Mouse (Mus musculus) cerebellum, adult 11 months (tissue): ENCODE measurements around the gene Ndufs8.

ENCODE experiments used
- DNase-seq: peaks from one replicate; pipeline ENCODE4 v3.0.0; 2022

The Ndufs8 gene

DNA sequence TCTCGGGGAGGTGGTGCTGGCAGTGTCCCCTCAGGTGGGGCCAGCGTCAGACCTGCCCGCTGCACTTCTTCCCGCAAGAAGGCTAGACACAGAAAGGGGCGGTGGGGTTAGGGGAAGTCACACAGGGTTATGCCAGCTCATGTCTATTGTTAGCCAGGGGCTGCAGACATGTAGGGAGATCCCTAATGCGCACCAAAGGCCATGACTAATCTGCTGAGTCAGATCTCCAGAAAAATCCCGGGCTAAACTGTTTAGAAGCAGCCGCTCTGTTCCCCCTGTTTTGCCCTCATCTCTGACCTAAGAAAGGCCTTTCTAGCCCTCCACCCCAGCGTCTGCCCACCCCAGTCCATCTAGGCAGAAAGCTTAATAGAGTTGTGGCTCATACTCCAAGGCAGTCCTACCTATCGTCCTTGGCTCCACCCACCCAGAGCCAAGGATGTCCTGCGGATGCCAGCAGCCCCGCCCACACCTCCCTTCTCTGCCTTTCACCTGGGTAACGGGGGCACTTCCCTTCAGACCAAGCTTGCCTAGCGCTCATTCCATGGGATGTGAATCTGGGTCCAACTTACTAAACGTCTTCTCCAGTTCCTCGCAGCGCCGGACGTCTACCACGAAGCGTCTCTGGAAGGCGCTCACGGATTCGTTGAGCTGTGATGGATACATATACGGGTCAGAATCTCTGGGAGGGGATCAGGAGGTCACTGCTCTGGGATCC, 8.8 kb downstream of the Ndufs8 start:
- DNase-seq: no peak

DNA sequence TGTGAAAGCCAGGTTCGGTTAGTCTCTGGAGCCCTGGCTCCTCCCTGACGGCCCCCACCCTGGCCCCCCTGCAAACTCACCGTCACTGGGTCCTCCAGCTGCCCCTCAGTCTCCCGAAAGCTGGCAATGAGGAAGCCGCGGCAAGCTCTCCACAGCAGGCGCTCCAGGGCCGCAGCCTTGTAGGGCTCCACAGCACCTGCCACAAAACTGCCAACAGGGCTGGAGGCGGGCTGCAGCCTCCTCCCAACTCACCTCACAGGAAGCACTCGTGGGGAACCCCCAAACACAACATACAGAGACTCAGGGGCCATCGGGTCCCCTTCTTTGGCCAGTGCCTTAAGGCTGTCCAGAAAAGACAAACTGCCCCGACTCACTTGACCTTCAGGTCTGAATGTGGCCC, 9.6 kb downstream of the Ndufs8 start:
- no peak for DNase-seq

DNA sequence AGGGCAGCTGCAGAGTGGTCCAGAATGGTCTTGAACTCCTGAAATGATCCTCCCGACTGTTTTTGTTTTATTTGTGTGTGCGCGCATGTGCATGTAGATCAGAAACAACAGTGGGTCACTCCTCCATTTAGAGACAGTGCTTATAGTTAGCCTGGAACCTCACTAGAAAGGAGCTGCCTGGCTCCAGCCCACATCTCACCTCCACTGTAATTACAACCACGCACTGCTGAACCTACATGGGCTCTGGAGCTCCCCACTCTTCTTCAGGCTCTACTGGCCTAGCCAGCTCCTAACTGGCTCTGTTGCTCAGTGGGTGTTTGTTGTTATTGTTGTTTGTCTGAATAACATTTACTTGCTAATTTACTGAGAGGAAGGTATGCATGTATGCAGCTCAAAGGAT, 13.0 kb downstream of the Ndufs8 start:
- DNase-seq: no peak

DNA sequence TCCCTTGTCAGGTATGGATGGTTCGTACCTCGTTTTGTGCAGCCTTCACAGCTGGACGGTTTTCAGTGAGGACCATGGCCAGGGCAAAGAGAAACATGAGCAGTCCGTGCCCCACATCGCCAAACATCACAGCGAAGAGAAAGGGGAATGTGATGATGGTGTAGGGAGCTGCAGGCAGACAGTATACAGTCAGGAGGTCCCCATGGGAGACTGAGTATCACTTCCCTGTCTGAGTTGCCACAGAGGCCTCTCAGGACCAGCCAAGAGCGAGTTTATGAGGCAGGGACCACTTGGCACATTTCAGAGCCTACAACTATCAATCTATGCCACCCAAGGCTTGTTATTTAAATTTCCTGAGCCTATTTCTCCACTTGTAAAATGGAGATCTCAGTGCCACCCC, 13.6 kb downstream of the Ndufs8 start:
- no peak for DNase-seq

DNA sequence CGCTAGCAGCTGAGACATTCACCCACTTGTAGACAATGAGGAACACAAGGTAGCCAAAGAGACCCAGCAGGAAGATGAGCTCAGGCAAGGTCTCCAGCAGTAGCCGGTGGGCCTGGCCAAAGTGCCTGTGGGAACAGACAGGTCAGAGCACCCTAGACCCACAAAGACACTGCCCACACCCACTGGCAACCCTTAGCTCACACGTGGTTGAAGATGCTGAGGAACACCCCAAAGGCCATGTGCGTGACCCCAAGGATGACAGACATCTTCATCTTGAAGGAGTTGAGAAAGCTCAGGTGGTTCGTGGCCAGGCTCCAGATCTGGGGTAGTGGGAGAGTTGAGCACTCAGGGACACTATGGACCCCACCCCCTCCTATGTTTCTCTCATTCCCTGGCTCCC, 15.0 kb downstream of the Ndufs8 start:
- no peak for DNase-seq

DNA sequence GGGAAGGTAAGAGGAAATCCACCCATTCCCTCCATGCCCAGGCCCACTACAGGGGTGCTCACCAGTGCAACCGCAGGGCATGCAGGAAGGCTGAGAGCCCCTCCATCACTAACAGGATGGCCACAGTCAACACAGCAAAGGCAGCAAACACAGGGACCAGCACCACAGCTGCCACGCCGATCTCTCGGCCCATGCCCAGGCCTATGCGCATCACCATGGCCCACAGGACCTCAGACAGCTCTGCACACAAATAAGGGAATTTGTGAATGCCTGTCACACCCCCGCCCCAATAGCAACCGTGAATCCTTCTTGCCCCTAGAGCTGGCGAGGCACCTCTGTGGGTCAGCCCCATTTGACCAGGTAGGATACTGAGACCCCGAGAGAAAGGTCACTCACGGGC, 16.4 kb downstream of the Ndufs8 start:
- no peak for DNase-seq

DNA sequence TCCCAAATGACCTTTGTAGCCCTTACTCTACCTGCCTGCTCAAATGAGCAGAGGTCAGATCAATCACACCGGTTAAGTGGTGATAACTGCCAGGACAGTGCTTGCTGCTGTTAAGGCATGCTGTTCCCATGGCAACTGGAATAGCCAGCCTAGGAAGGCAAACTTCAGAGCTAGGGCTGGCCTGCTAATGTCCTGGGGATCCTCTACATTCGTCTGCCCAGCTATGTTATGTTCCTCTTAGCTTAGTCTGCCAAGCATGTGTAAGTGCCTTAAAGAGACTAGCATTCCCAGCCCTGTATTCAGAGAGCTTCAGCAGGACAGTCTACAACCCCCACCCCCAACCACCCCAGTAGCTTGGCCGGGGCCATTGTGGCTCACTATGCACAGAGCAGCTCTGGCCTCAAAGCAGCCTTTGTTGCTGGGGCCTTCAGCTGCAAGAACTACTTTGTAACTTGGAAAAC, 17.4 kb downstream of the Ndufs8 start:
- no peak for DNase-seq

DNA sequence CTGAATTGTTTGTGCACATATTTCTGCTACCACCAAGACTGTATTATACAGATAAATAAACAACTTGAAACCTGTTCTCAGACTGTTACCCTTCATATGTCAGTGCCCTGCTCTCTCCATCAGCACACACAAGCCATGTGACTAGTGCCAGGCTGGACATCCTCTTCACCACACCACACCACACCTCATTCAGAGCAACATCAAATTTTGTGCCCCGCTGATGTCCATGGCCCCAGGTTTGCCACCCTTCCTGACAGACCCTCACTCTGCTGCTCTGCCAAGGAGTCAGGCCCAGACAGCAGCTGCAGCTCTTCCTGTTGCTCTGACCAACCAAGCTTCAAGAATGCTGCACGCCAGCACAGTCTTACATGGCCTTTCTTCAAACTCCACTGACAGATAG, 18.3 kb downstream of the Ndufs8 start:
- no peak for DNase-seq

DNA sequence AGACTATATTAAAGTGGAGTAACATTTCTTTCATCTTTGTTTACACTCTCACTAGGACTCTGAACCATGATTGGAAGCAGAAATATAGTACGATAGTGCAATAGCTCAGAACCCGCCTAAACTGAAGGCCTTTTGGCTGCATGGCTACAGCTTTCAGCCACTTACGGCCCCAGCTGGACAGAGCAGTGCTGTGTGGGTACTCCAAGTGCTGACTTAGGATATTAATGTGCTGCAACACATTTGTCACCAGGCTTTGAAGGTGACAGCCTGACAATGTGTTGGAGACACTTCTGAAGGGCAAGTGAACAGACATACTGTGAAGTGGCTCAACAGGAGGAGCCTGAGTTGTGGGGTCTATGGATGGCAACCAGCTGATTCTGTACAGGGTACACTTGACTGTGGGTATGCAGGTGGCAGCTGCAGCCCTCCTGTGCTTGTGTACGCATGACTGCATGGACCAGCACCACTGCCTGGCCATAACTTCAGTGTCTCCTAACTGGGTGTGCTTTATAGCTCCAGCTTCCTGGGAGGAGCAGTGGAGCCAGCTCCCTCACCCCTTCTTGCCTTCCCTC, 18.9 kb downstream of the Ndufs8 start:
- DNase-seq: no peak

DNA sequence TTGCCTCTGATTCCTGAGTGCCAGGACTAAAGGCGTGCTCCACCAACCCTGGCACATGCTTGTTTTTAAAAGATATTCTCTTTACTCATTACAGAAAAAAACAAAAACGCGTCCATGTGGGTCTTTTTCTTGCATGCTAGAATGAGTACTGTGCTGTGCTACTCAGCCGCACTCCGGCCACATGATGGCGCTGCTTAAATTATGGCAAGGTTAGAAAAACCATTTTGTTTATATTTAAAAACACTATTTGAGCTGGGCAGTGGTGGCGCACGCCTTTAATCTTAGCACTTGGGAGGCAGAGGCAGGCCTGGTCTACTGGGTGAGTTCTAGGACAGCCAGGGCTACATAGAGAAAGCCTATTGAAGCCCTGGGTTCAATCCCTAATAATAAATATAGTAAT, 22.4 kb downstream of the Ndufs8 start:
- no peak for DNase-seq

DNA sequence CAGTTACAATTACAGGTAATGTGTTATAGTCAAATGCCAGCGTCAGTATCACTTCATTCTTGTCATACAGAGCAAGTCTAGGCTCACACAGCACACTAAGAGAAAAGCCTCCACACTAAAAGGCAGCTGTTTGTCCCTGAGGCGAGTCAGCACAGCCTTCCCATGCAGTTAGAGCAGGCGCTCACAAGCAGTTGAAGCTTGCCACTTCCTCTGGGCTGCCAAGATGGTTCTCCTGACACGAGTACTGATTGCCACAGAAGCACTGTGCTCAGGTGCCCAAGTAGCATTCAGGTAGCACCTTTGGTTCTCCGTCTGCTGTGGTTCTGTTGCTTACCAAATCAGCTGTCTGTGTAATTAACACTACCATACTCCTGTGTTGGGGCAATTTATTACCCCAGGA, 23.5 kb downstream of the Ndufs8 start:
- DNase-seq: no peak

DNA sequence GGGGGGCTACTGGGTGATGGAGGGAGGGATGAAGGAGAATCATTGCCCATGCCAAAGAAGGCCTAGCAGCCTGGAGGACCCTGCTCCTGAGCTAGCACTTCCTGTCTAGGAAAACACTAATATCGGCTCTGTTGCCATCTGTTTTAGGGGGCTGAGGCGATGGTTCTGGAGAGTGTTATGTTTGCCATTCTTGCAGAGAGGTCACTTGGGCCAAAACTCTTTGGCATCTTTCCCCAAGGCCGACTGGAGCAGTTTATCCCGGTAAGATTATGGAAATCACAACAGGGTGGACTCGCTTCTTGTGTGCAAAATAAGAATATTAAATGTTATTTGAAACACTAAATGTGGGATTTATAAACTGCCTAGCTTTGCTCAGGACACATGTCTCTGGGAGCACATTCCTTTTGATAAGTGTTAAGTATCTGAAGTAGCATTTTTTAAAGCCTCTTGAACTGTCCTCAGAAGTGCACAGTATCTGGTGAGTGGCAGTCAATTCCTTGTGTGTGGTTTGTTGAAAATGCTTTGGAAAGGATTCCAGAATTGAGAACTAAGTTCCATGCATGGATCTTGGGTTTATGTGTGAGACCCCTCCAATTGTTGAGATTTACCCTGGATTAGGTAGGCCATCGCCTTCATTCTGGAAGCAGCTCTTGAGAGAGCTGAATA, 28.1 kb downstream of the Ndufs8 start:
- no peak for DNase-seq

DNA sequence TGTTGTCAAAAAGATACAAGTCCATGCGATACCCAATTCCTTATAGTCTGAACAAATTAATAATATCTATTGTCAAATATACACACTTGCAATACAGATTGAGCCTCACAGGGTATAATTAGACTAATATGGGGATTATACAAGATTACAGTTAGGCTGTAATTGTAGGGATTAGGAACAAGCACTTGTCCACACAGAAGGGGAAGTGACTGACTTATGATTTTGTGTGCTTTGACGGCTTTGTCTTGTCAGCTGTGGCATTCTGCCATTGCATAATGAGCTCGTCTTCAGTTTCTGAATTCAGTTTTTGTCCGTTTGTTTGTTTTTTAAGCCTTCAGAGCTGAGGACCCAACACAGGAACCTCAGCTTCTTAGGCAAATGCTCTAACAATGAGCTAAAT, 30.4 kb downstream of the Ndufs8 start:
- DNase-seq: no peak

DNA sequence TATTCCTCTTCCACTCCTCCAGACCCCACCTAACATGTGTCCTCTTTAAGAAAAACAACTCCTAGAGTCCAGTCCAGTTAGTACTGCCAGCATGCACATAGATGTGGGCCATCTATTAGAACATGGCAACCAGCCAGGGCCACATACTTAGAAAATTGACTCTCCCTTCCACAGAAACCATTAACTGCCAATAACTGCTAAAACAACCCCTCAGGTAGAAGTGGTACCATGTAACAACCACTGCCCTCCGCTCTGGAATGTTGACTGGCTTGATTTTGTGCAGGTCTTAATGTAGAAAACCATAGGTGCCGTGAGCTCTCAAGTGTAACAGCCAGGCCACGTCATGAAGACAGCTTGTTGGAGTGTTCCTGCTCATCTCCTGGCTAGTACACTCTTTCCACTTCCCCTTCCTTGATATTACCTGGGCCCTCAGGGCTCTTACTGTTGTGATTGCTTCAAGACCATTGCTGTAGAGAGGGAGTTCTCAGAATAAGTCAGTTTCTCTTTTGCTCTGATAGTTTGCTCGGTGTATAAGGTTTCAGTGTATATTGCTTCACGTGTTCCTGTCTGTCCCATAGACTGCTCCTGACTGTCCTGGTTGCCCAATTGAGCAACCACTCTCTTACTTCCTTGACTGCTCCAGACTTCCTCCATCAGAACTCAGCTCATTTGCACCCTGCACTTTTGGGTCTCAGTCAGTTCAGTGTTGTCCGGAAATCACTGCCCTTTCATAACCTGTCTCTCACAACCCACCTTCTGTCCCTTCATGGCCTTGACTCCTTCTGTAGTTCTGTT, 32.3 kb downstream of the Ndufs8 start:
- no peak for DNase-seq

DNA sequence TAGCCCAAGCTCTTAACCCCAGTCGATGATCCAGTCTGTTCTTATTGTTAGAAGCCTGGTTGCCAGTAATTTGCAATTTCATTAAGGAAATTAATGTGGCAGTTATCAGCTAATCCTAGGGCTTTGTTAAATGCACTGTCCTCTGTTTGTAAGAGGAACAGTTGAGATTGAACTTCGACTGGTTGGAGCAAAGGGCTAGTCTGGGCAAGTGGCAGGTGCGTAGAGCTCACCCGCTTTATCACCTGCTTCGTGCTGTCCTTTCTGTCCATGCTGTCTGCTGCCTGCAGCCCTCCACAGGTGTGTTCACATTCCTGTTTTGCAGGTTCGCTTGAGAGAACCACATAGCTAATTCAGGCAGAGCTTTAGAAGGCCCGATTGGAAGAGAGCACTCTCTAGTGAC, 37.5 kb downstream of the Ndufs8 start:
- DNase-seq: no peak

DNA sequence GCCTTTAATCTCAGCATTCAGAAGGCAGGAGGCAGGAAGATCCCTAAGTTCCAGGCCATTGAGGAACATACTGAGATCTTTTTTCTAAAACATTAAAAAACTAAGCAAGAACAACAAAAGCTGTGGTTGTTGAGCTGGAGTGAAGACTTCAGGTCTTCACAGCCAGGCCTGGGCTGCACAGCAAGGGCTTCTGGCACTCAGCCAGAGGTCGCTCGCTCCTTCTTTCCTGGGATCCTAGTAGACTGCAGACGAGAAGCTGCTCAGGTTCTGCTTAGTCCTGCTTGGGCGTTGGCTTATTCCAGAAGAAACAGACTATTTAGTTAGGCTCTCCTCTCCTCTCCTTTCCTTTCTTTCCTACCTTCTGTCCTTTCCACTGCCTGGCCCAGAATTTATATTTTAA, 40.2 kb downstream of the Ndufs8 start:
- DNase-seq: no peak

DNA sequence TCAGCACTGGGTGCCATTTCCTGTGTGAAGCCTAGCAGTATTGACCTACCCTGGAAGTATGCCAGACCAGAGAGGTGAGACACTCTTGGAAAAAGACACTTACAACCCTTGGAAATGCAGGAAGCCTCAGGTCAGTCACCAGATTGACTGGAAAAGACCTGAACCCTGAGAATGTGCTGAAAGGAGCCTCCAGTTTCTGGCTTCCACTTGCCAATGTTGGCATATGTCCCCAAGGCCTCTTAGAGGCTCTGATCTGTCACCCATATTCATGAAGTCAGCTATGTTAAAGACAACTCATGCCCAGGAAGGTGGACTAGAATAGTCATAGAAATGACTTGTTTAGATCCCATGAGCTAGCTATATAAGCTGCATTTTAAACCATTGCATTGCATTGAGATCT, 41.1 kb downstream of the Ndufs8 start:
- no peak for DNase-seq

DNA sequence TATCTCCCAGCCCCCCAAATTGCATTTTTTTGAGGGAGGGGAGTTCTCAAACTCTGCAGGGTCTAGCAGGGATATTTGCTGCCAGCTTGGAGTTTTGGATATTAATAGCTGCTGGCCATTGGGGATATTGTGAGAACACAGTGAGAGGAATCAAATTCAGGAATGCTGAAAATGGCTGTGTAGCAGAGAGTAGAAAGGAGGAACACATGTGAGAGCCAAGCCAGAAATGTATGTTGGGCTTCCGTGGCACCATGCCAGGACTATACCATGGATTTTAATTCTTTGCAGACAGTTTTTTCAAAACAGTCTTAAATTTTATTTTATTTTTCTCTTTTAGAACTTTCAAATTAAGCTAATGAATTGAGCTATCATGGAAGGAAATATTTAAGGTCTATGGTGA, 44.3 kb downstream of the Ndufs8 start:
- DNase-seq: no peak

DNA sequence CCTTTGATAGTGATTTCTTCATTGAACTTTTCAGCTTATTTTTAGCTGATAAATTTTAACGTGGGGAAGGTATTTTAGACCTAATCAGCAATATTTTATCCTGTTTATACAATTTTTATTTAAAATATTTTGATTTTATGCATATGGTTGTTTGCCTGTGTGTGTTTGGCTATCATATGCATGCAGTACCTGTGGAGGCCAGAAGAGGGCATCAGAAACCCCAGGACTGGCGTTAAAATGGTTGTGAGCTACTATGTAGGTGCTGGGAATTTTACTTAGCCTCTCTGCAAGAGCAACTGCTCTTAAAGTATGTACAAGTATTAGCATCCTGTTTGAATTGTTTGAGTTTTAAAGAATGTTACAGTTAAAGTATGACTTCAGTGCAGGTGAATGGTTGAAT, 47.6 kb downstream of the Ndufs8 start:
- DNase-seq: no peak

DNA sequence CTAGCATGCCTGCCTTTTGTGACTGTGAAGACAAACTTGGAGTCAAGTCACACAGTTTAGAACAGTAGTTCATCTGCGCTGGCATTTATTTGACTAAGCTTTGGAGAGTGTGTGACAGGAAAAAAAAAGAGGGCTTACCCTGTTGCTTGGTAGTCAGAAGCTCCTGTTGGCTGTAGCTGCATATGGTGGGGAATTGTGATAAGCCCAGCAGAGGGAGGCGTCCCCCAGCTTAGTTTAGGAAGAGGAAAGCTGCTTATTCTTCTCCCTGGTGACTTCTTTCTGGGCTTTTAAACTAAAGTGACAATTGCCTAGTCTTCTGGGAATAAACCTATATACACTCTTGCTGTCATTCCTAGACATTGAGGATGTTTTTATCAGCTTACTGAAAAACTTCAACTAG, 49.9 kb downstream of the Ndufs8 start:
- DNase-seq: no peak
